Mouse (Mus musculus): ENCODE data around the gene Sucnr1. TPM values are rescaled to one million over a fixed set of nuclear protein-coding genes. Genes with fewer than 3 reads are reported as not detected.
"Not testable (repeated sequence)": the region's sequence is repeated elsewhere in the genome, so short reads cannot be mapped to it uniquely, and the experiment has no call there.

Gene Sucnr1
- 0.57 TPM in 1 of 3 replicates, not detected in the others for total RNA-seq (2017)

GRCm38 (mm10) chr3:60081648-60082047 is at the start of gene Sucnr1:
TSS of gene Sucnr1 (plus strand) at chr3:60081869.
- no peak for ATAC-seq (replicated peaks; ENCODE audit: insufficient number of reproducible peaks, low FRiP score, low TSS enrichment, poor library complexity, severe bottlenecking)

GRCm38 (mm10) chr3:60046221-60046913 is 35.3 kb upstream of the Sucnr1 start:
- ATAC-seq (replicated peaks; ENCODE audit: insufficient number of reproducible peaks, low FRiP score, low TSS enrichment, poor library complexity, severe bottlenecking), result no peak

DNA sequence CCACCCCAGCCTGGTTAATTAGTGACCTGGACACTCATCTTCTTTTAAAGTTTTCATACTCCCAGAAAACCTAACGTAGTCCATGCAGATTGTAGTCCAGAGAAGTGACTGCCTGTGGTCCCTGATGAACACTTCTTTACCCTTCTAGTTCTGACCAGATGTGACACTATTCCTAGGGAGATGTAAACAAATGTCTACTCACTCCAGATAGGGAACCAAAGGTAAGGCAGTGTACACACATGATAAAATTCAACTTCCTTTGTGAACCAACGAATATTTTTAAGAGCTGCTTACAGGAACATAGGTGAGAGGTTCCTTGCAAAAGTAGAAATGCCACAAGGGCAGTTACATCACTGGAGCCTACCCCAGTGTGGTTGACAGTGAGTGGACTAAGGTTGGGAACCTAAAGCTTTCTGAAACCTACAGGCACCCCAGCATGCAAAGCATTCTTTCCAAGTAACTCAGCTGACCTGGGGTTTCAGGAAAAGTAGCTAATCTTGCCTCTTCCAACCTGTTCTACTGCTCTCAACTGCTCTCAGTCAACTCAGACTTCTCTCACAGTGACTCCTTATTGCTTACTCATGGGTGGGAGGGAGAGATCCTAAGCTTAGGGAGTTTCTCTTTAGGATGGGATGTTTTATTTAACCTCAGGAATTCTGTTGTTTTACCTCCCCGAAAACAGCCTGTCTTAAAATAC is 28.3 kb upstream of the Sucnr1 start:
- ATAC-seq (replicated peaks; ENCODE audit: insufficient number of reproducible peaks, low FRiP score, low TSS enrichment, poor library complexity, severe bottlenecking), result no peak

DNA sequence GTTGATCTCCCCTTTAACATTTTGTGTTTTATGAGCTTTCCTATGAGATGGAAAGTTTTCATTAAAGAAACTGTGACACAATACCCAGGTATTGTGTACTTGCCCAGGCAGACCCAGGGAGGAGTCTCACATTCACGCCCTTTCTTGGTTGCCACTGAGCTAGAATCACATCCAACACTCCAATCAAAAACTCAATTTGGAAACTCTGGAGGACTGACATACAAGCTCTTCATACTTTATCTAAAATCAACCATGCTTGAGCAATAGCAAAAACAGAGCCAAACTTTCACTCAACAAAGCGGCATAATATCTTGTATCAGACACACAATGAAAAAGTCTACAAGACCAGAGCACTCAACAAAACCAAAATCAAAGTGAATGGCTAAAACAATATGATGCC is 27.7 kb upstream of the Sucnr1 start:
- no peak for ATAC-seq (replicated peaks; ENCODE audit: insufficient number of reproducible peaks, low FRiP score, low TSS enrichment, poor library complexity, severe bottlenecking)

DNA sequence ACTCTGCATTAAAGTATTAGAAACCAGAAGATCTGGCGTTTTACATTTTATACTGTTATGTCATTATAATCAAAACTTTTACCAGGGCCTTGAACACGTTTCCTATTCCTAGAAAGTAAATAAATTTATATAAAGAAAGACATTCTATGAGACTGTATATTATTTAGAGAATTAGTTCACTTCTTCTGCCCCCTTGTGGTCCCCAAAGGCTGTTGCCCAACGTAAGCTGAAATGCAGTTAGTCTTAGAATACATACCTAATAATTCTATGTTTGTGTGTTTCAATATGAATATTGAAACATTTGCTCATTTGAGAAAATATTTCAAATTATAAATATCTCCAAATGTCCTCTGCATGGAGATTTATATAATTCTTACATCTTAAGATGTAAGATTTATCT is 25.2 kb upstream of the Sucnr1 start:
- ATAC-seq (replicated peaks; ENCODE audit: insufficient number of reproducible peaks, low FRiP score, low TSS enrichment, poor library complexity, severe bottlenecking), result no peak

DNA sequence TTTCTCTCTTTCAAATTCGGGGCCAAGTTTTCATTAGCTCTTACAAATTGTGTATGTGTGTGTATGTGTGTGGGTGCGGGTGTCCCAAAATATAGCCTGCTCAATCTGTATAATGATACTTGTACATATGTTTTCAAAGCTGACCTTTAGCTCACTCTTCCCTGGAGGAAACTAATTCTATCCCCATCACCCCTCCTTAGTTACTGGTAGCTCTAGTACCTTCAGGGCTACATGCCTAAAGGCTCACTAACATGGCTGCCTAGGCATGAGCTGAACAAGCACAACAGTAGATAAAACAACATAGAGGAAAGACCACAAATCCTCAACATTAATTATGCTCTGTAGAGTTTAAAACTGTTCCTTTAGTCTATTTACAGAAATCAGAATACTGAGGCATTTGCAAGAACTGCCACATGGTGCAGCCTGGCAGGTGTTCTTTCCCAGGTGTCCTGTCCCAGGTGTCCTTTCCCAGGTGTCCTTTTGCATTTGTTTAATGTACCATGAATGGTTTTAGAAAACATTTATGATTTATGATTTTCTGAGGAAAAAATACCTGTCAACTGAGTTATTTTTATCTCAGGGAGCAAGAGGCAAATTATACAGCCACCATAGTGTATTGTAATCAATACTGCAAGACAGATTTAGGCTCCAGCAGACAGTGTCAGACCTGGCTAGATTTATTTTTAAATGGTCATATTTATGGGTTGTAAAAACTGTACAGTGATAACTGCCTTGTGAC is 24.4 kb upstream of the Sucnr1 start:
- no peak for ATAC-seq (replicated peaks; ENCODE audit: insufficient number of reproducible peaks, low FRiP score, low TSS enrichment, poor library complexity, severe bottlenecking)

DNA sequence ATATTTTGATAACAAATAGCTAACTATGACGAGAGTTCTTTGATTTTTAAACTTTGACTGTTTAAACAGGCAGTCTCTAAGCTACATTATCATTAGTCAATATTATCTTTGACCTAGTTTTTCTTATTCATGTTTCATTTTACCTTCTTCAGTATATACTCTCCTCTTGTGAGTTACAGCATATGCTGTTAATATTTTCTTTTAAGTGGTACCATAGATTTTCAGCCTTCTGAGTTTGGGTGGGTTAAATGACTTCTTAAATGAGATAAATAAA is 23.9 kb upstream of the Sucnr1 start:
- ATAC-seq (replicated peaks; ENCODE audit: insufficient number of reproducible peaks, low FRiP score, low TSS enrichment, poor library complexity, severe bottlenecking), result no peak

- ATAC-seq (replicated peaks; ENCODE audit: insufficient number of reproducible peaks, low FRiP score, low TSS enrichment, poor library complexity, severe bottlenecking), result no peak
Measured at GRCm38 (mm10) chr3:60078883-60079415, 2.7 kb upstream of the Sucnr1 start.

GRCm38 (mm10) chr3:60080572-60080971 is 1.1 kb upstream of the Sucnr1 start:
- ATAC-seq (replicated peaks; ENCODE audit: insufficient number of reproducible peaks, low FRiP score, low TSS enrichment, poor library complexity, severe bottlenecking), result peak; percentile 79

DNA sequence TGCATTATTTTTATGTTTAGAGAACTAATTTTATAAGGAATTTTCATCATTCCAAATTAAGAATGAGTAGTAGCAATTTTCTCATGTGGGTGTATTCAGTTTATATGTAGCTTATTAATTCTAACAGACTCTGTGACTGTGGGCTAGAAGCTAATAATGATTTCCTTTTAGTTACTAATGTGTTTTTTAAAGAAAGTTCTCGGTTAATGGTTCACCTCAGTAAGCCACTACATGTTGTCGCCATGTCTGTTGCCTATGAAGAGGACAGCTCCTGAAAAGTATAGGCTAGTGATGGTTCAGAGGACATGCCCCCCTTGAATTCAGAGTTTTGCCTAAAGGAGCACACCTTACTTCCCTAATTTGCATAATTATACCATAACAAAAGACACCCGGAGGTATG is 1.1 kb downstream of the Sucnr1 start:
- no peak for ATAC-seq (replicated peaks; ENCODE audit: insufficient number of reproducible peaks, low FRiP score, low TSS enrichment, poor library complexity, severe bottlenecking)

DNA sequence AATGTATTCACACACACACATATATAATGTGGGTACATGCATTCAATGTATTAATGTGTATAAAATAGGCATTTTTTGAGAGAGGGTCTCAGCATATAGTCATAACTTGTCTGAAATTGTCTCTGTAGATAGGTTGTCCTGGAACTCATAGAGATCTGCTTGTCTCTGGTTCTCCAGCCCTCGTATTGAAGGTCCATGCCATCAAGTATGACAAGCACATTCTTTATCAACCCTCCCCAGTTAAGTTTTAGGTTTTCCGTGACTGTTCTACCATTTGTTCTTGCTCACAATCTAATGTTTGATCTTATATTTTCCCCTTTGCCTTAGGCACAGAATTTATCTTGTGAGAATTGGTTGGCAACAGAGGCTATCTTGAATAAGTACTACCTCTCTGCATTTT is 4.1 kb downstream of the Sucnr1 start:
- ATAC-seq (replicated peaks; ENCODE audit: insufficient number of reproducible peaks, low FRiP score, low TSS enrichment, poor library complexity, severe bottlenecking), result no peak

GRCm38 (mm10) chr3:60091321-60091720 is 9.7 kb downstream of the Sucnr1 start:
- ATAC-seq (replicated peaks; ENCODE audit: insufficient number of reproducible peaks, low FRiP score, low TSS enrichment, poor library complexity, severe bottlenecking), result no peak

- no peak for ATAC-seq (replicated peaks; ENCODE audit: insufficient number of reproducible peaks, low FRiP score, low TSS enrichment, poor library complexity, severe bottlenecking)
Measured at GRCm38 (mm10) chr3:60094386-60095156, 12.9 kb downstream of the Sucnr1 start.

- ATAC-seq (replicated peaks; ENCODE audit: insufficient number of reproducible peaks, low FRiP score, low TSS enrichment, poor library complexity, severe bottlenecking), result no peak
Measured at GRCm38 (mm10) chr3:60096941-60097340, 15.3 kb downstream of the Sucnr1 start.

DNA sequence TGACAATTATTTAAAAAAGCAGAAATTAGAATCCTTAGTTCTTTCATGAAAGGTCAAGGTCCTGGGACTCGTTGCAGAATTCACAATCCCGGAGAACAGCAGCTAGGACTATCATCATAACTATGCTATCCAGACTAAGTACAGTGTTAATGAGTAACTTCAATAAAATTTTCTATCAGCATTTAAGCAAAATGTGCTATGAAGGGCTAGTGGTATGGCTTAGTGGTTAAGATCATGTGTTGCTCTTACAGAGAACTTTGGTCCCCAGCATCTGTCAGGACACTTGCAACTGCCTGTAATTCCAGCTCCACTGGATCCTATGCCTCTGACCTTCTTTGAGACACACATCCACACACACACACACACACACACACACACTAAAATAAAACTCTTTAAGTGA is 15.8 kb downstream of the Sucnr1 start:
- no peak for ATAC-seq (replicated peaks; ENCODE audit: insufficient number of reproducible peaks, low FRiP score, low TSS enrichment, poor library complexity, severe bottlenecking)

- ATAC-seq (replicated peaks; ENCODE audit: insufficient number of reproducible peaks, low FRiP score, low TSS enrichment, poor library complexity, severe bottlenecking), result no peak
Measured at GRCm38 (mm10) chr3:60098521-60098920, 16.9 kb downstream of the Sucnr1 start.

GRCm38 (mm10) chr3:60104462-60105109 is 22.9 kb downstream of the Sucnr1 start:
- ATAC-seq (replicated peaks; ENCODE audit: insufficient number of reproducible peaks, low FRiP score, low TSS enrichment, poor library complexity, severe bottlenecking), result no peak

GRCm38 (mm10) chr3:60106446-60106845 is 24.8 kb downstream of the Sucnr1 start:
- ATAC-seq (replicated peaks; ENCODE audit: insufficient number of reproducible peaks, low FRiP score, low TSS enrichment, poor library complexity, severe bottlenecking), result not testable (repeated sequence)

GRCm38 (mm10) chr3:60107736-60108135 is 26.1 kb downstream of the Sucnr1 start:
- ATAC-seq (replicated peaks; ENCODE audit: insufficient number of reproducible peaks, low FRiP score, low TSS enrichment, poor library complexity, severe bottlenecking), result no peak

All from monocyte, adult 5-6 weeks (primary cell).